Mouse (Mus musculus) kidney, postnatal 0 days (tissue): ENCODE measurements around the gene Gucy1a1. TPM values are rescaled to one million over a fixed set of nuclear protein-coding genes. Genes with fewer than 3 reads are reported as not detected.

ENCODE experiments used
- ATAC-seq: fragments of 200-750 bp; cut with Nextera tagmentation; replicated peaks from 2 replicates; pipeline ENCODE4 v1.8.0; 2017; ENCODE audit warnings: low read depth, moderate number of reproducible peaks, moderate TSS enrichment, moderate library complexity; ENCODE audit not compliant: low FRiP score
- DNase-seq: peaks from one replicate; pipeline ENCODE4 v3.0.0-alpha.2; 2016; ENCODE audit warnings: low spot score
- H3K27ac ChIP-seq: fragments of 300-500 bp; sonication (generic); 2 replicates; pipeline ENCODE4 v1.5.1; 2014; ENCODE audit warnings: mild to moderate bottlenecking
- H3K27me3 ChIP-seq: fragments of 300-500 bp; sonication (generic); 2 replicates; pipeline ENCODE4 v1.6.1; 2014; ENCODE audit warnings: low read length, mixed read lengths; ENCODE audit not compliant: insufficient read depth
- H3K36me3 ChIP-seq: fragments of 300-500 bp; sonication (generic); 2 replicates; pipeline ENCODE4 v1.6.1; 2014; ENCODE audit warnings: low read length, mixed read lengths; ENCODE audit not compliant: insufficient read depth
- H3K4me1 ChIP-seq: fragments of 300-500 bp; sonication (generic); replicated peaks from 2 replicates; pipeline ENCODE4 v1.6.1; 2014; ENCODE audit warnings: antibody characterized with exemption, low read length, mixed read lengths; ENCODE audit not compliant: insufficient read depth
- H3K4me2 ChIP-seq: fragments of 300-500 bp; sonication (generic); 2 replicates; pipeline ENCODE4 v1.6.1; 2014; ENCODE audit warnings: mild to moderate bottlenecking, low read length, moderate library complexity, mixed read lengths
- H3K4me3 ChIP-seq: fragments of 300-500 bp; sonication (generic); replicated peaks from 2 replicates; pipeline ENCODE4 v1.5.1; 2014; ENCODE audit warnings: low read depth, low read length
- H3K9ac ChIP-seq: fragments of 300-500 bp; sonication (generic); 2 replicates; pipeline ENCODE4 v1.6.1; 2014; ENCODE audit warnings: low read depth, low read length
- H3K9me3 ChIP-seq: fragments of 300-500 bp; sonication (generic); replicated peaks from 2 replicates; pipeline ENCODE4 v1.6.1; 2016; ENCODE audit warnings: low read length, inconsistent platforms, mixed read lengths
- CTCF ChIP-seq: IDR thresholded peaks from 2 replicates; pipeline ENCODE4 v1.5.1; 2016; ENCODE audit warnings: antibody characterized with exemption, low read depth, mild to moderate bottlenecking, moderate library complexity
- WGBS: fragments of 180-500 bp; shearing (Covaris S2); extraction: QIAGEN DNeasy Blood & Tissue Kit; methylation state at CpG from one replicate; pipeline ENCODE4 v1.1.7; 2014; 5-methylcytosine and 5-hydroxymethylcytosine counted together
- polyA plus RNA-seq: library from polyadenylated mRNA; unstranded; fragments of >200 nt; fragmentation: Nextera tagmentation; extraction: Ambion mirVana; gene quantifications from 2 replicates; pipeline ENCODE4 v1.2.1, GENCODE M21; 2015

Gucy1a1 gene
- polyA plus RNA-seq, 1 experiment from 2014 or later, result 72.5 TPM

GRCm38 (mm10) chr3:82061402-82062180 is 84.0 kb downstream of the Gucy1a1 start:
- peak; percentile 27; the same call in 1 of the 2 replicates for TF ChIP-seq CTCF
- Histone ChIP-seq H3K4me1 (0 out of 2 replicates have a peak, but pooled peaks cover 5% of the 10 kb centered on the region), H3K27ac (peak overlapping the region; percentile 42; the same call in 1 of the 2 replicates), H3K27me3 (no peaks in the 10 kb centered on the region), H3K36me3 (no peaks in the 10 kb centered on the region), H3K9me3 (no peaks in the 10 kb centered on the region), H3K4me3 (no peak overlapping the region), H3K9ac (no peak overlapping the region), H3K4me2 (no peak overlapping the region)
- DNase-seq (peak; percentile 66), ATAC-seq (peak; percentile 36; the same call in 1 of the 2 replicates)
- 21% methylated on average over 9 of the region's 9 CpGs for WGBS

- ATAC-seq (no peak), DNase-seq (peak; percentile 88)
- 50% methylated on average over 5 of the region's 5 CpGs for WGBS
- Histone ChIP-seq H3K4me3 (no peak overlapping the region), H3K9ac (no peak overlapping the region), H3K27ac (no peak overlapping the region), H3K4me1 (0 out of 2 replicates have a peak, but pooled peaks cover 5% of the 10 kb centered on the region), H3K36me3 (no peaks in the 10 kb centered on the region), H3K4me2 (no peak overlapping the region), H3K27me3 (no peaks in the 10 kb centered on the region), H3K9me3 (no peaks in the 10 kb centered on the region)
- no peak for TF ChIP-seq CTCF
These were observed 88.4 kb downstream of the Gucy1a1 start for GRCm38 (mm10) chr3:82057201-82057600.

GRCm38 (mm10) chr3:82054283-82054974 is 91.2 kb downstream of the Gucy1a1 start:
- H3K36me3 ChIP-seq, result no peaks in the 10 kb centered on the region

GRCm38 (mm10) chr3:82052029-82052428 is 93.6 kb downstream of the Gucy1a1 start:
- H3K27me3 ChIP-seq, result no peaks in the 10 kb centered on the region
- no peak overlapping the region for H3K4me3 ChIP-seq
- no peaks in the 10 kb centered on the region for H3K9me3 ChIP-seq
- 61% methylated on average over 2 of the region's 2 CpGs for WGBS
- no peak for TF ChIP-seq CTCF
- H3K4me1 ChIP-seq, result no peaks in the 10 kb centered on the region
- H3K9ac ChIP-seq, result no peak overlapping the region
- ATAC-seq (no peak), DNase-seq (no peak)
- H3K36me3 ChIP-seq, result no peaks in the 10 kb centered on the region
- no peak overlapping the region for H3K27ac ChIP-seq
- no peak overlapping the region for H3K4me2 ChIP-seq

More at GRCm38 (mm10) chr3:82054283-82054974, 91.2 kb downstream of the Gucy1a1 start:
- WGBS, result 55% methylated on average over 5 of the region's 5 CpGs
- Histone ChIP-seq H3K9me3 (no peaks in the 10 kb centered on the region), H3K9ac (no peak overlapping the region), H3K4me1 (no peaks in the 10 kb centered on the region), H3K4me2 (no peak overlapping the region), H3K27me3 (no peaks in the 10 kb centered on the region), H3K4me3 (no peak overlapping the region), H3K27ac (peak overlapping the region; percentile 8; the same call in 1 of the 2 replicates)
- ATAC-seq (no peak), DNase-seq (no peak)
- no peak for TF ChIP-seq CTCF

GRCm38 (mm10) chr3:82051468-82051867 is 94.1 kb downstream of the Gucy1a1 start:
- Histone ChIP-seq H3K9ac (no peak overlapping the region), H3K9me3 (no peaks in the 10 kb centered on the region), H3K4me3 (no peak overlapping the region), H3K4me1 (no peaks in the 10 kb centered on the region), H3K27me3 (no peaks in the 10 kb centered on the region), H3K4me2 (no peak overlapping the region), H3K36me3 (no peaks in the 10 kb centered on the region), H3K27ac (no peak overlapping the region)
- ATAC-seq (no peak), DNase-seq (no peak)
- TF ChIP-seq CTCF, result no peak

- ATAC-seq, result no peak
- no peak for TF ChIP-seq CTCF
- Histone ChIP-seq H3K27ac (no peak overlapping the region), H3K4me3 (no peak overlapping the region), H3K9ac (no peak overlapping the region), H3K27me3 (no peaks in the 10 kb centered on the region), H3K4me2 (no peak overlapping the region), H3K9me3 (no peaks in the 10 kb centered on the region), H3K4me1 (no peaks in the 10 kb centered on the region), H3K36me3 (no peaks in the 10 kb centered on the region)
- 61% methylated on average over 7 of the region's 7 CpGs for WGBS
- no peak for DNase-seq
These were observed 96.9 kb downstream of the Gucy1a1 start for GRCm38 (mm10) chr3:82048681-82049080.
